Mouse (Mus musculus) neural tube, embryonic 11.5 days (tissue): ENCODE data around the gene Cers1. TPM values are rescaled to one million over a fixed set of nuclear protein-coding genes. Genes with fewer than 3 reads are reported as not detected.

ENCODE experiments used
- ATAC-seq: fragments of 200-750 bp; cut with Nextera tagmentation; 2 replicates; pipeline ENCODE4 v1.8.0; 2017; ENCODE audit warnings: moderate number of reproducible peaks, mild to moderate bottlenecking, moderate TSS enrichment, moderate library complexity; ENCODE audit not compliant: insufficient read depth, low FRiP score, low TSS enrichment
- DNase-seq: peaks from one replicate; pipeline ENCODE4 v3.0.0-alpha.2; 2015; ENCODE audit warnings: low spot score
- H3K27ac ChIP-seq: fragments of 300-500 bp; sonication (generic); 2 replicates; pipeline ENCODE4 v1.5.1; 2014; ENCODE audit warnings: low read depth, mild to moderate bottlenecking, low read length
- H3K27me3 ChIP-seq: fragments of 300-500 bp; sonication (generic); 2 replicates; pipeline ENCODE4 v1.6.1; 2014; ENCODE audit warnings: mild to moderate bottlenecking, low read length, mixed read lengths; ENCODE audit not compliant: control insufficient read depth, insufficient read depth
- H3K36me3 ChIP-seq: fragments of 300-500 bp; sonication (generic); 2 replicates; pipeline ENCODE4 v1.6.1; 2014; ENCODE audit warnings: mild to moderate bottlenecking, low read length, moderate library complexity, mixed read lengths; ENCODE audit not compliant: control insufficient read depth, insufficient read depth
- H3K4me1 ChIP-seq: fragments of 300-500 bp; sonication (generic); 2 replicates; pipeline ENCODE4 v1.6.1; 2014; ENCODE audit warnings: low read length, mixed read lengths; ENCODE audit not compliant: control insufficient read depth, insufficient read depth
- H3K4me2 ChIP-seq: fragments of 300-500 bp; sonication (generic); 2 replicates; pipeline ENCODE4 v1.6.1; 2014; ENCODE audit warnings: low read depth, mild to moderate bottlenecking, moderate library complexity
- H3K4me3 ChIP-seq: fragments of 300-500 bp; sonication (generic); 2 replicates; pipeline ENCODE4 v1.5.1; 2014; ENCODE audit warnings: low read depth, low read length
- H3K9ac ChIP-seq: fragments of 300-500 bp; sonication (generic); 2 replicates; pipeline ENCODE4 v1.6.1; 2014; ENCODE audit warnings: mild to moderate bottlenecking, low read length
- H3K9me3 ChIP-seq: fragments of 300-500 bp; sonication (generic); 2 replicates; pipeline ENCODE4 v1.6.1; 2016; ENCODE audit warnings: low read length; ENCODE audit not compliant: control insufficient read depth
- WGBS: fragments of 180-500 bp; shearing (Covaris S2); extraction: QIAGEN DNeasy Blood & Tissue Kit; methylation state at CpG from one replicate; pipeline ENCODE4 v1.1.7; 2014; 5-methylcytosine and 5-hydroxymethylcytosine counted together
- polyA plus RNA-seq: library from polyadenylated mRNA; unstranded; fragments of >200 nt; fragmentation: Nextera tagmentation; extraction: Ambion mirVana; gene quantifications from 2 replicates; pipeline ENCODE4 v1.2.1, GENCODE M21; 2014

The Cers1 gene
- polyA plus RNA-seq, 1 experiment from 2014 or later, result 6.8 TPM

- no peak overlapping the region for H3K4me3 ChIP-seq
- H3K9ac ChIP-seq, result no peak overlapping the region
- ATAC-seq (no peak), DNase-seq (no peak)
- H3K4me2 ChIP-seq, result no peak overlapping the region
- H3K36me3 ChIP-seq, result peaks cover 33% of the 10 kb centered on the region
- no peaks in the 10 kb centered on the region for H3K4me1 ChIP-seq
- 91% methylated on average over 7 of the region's 7 CpGs for WGBS
- no peaks in the 10 kb centered on the region for H3K9me3 ChIP-seq
- H3K27ac ChIP-seq, result no peak overlapping the region
- no peaks in the 10 kb centered on the region for H3K27me3 ChIP-seq
Observed at GRCm38 (mm10) chr8:70340659-70341058, 25.1 kb downstream of the Cers1 start.

DNA sequence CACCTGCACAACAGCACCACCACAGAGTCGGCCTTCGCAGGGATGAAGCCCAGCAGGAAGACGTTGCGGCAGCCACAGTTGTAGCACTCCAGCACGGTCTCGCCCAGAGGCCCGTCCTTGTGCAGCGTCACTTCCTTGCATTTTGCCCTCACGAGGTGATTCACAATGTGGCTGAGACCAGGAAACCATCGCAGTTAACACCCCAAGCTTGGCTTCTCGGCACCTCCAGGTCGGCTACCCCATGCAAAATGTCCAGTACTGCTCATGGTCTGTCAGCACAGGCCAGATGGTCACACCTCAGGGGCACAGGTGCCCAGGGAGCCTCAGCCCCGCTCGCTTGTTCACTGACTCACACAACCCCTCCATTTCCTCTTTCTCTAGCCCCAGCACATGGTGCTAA lies 26.4 kb downstream of the Cers1 start:
- DNase-seq (no peak), ATAC-seq (no peak)
- Histone ChIP-seq H3K27ac (no peak overlapping the region), H3K36me3 (peaks cover 30% of the 10 kb centered on the region), H3K9me3 (no peaks in the 10 kb centered on the region), H3K4me3 (no peak overlapping the region), H3K4me2 (no peak overlapping the region), H3K27me3 (no peaks in the 10 kb centered on the region), H3K9ac (no peak overlapping the region), H3K4me1 (no peaks in the 10 kb centered on the region)
- 89% methylated on average over 14 of the region's 14 CpGs for WGBS

GRCm38 (mm10) chr8:70343076-70343475 lies 27.5 kb downstream of the Cers1 start:
- H3K27ac ChIP-seq, result no peak overlapping the region
- ATAC-seq (no peak), DNase-seq (no peak)
- H3K4me3 ChIP-seq, result no peak overlapping the region
- H3K4me1 ChIP-seq, result no peaks in the 10 kb centered on the region
- H3K9me3 ChIP-seq, result no peaks in the 10 kb centered on the region
- no peak overlapping the region for H3K9ac ChIP-seq
- H3K4me2 ChIP-seq, result no peak overlapping the region
- H3K27me3 ChIP-seq, result no peaks in the 10 kb centered on the region
- WGBS, result 63% methylated on average over 7 of the region's 7 CpGs
- H3K36me3 ChIP-seq, result peaks cover 21% of the 10 kb centered on the region

GRCm38 (mm10) chr8:70343696-70344095 lies 28.1 kb downstream of the Cers1 start:
- H3K9ac ChIP-seq, result no peak overlapping the region
- WGBS, result 57% methylated on average over 6 of the region's 6 CpGs
- no peaks in the 10 kb centered on the region for H3K4me1 ChIP-seq
- DNase-seq (no peak), ATAC-seq (no peak)
- H3K27me3 ChIP-seq, result no peaks in the 10 kb centered on the region
- H3K4me3 ChIP-seq, result no peak overlapping the region
- H3K9me3 ChIP-seq, result no peaks in the 10 kb centered on the region
- H3K36me3 ChIP-seq, result peaks cover 19% of the 10 kb centered on the region
- no peak overlapping the region for H3K4me2 ChIP-seq
- no peak overlapping the region for H3K27ac ChIP-seq

DNA sequence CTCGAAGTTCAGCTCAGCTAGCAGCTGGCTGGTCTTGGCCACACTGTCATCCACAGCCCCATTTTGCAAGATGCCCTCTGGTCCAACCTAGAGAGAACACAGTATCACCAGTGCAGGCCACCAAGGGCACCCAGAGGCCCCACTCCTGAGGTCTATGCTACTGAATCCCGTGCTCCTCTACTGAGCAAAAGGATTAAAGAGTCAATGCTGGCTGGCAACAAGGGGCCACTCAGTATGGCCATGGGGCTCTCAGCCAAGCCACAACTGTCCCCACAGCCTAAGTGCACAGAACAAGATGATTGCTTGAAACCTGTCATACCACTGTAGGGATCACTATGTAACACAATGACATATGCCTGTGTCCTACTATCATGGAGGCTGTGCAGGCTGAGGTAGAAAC lies 28.7 kb downstream of the Cers1 start:
- Histone ChIP-seq H3K36me3 (peaks cover 16% of the 10 kb centered on the region), H3K4me3 (no peak overlapping the region), H3K9ac (no peak overlapping the region), H3K4me1 (no peaks in the 10 kb centered on the region), H3K9me3 (no peaks in the 10 kb centered on the region), H3K27me3 (no peaks in the 10 kb centered on the region), H3K27ac (no peak overlapping the region), H3K4me2 (no peak overlapping the region)
- DNase-seq (no peak), ATAC-seq (no peak)
- 94% methylated on average over 2 of the region's 2 CpGs for WGBS

GRCm38 (mm10) chr8:70347443-70347842 lies 31.9 kb downstream of the Cers1 start:
- ATAC-seq (no peak), DNase-seq (no peak)
- Histone ChIP-seq H3K9me3 (no peaks in the 10 kb centered on the region), H3K4me3 (no peak overlapping the region), H3K27me3 (no peaks in the 10 kb centered on the region), H3K4me2 (no peak overlapping the region), H3K4me1 (peaks cover 20% of the 10 kb centered on the region), H3K27ac (no peak overlapping the region), H3K9ac (no peak overlapping the region), H3K36me3 (peaks cover 9% of the 10 kb centered on the region)
- 93% methylated on average over 4 of the region's 4 CpGs for WGBS

DNA sequence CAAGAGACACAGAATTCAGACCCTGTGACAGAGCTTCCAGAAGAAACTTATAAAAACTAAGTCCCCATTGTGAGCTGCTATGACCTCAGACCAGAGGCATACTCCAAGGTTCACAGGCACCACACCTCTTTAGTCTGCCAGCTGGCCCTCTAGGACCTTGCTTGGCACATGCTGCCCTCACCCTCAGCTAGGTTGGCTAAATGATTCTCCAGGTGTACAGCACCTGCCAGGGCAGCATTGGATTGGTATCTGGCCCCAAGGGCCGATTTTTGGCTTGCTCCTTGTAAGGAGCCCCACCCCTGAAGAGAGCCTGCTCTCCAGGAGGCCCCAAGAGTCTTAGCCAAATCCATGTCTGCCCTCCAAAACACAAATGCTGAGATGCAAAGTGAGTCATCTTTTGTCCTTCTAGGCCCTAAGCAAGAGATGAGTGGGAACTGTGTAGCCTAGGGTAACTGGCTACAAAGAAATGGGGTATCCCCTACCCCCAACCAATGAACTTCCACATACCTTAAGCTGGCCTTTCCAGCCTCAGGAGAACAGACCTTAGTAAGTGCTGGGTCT lies 32.4 kb downstream of the Cers1 start:
- no peak overlapping the region for H3K9ac ChIP-seq

GRCm38 (mm10) chr8:70351035-70351999 lies 35.7 kb downstream of the Cers1 start:
- DNase-seq (no peak), ATAC-seq (no peak)
- no peaks in the 10 kb centered on the region for H3K9me3 ChIP-seq
- peaks cover 2% of the 10 kb centered on the region; the same call in 1 of the 2 replicates for H3K36me3 ChIP-seq
- peak overlapping the region; percentile 94 for H3K9ac ChIP-seq
- H3K27me3 ChIP-seq, result no peaks in the 10 kb centered on the region
- peak overlapping the region; percentile 95 for H3K4me2 ChIP-seq
- peak overlapping the region; percentile 93 for H3K4me3 ChIP-seq
- peaks cover 20% of the 10 kb centered on the region for H3K4me1 ChIP-seq
- 64% methylated on average over 15 of the region's 15 CpGs for WGBS
- no peak overlapping the region for H3K27ac ChIP-seq

More for the DNA sequence above, 32.4 kb downstream of the Cers1 start:
- peaks cover 9% of the 10 kb centered on the region for H3K36me3 ChIP-seq
- H3K4me3 ChIP-seq, result no peak overlapping the region
- peaks cover 20% of the 10 kb centered on the region for H3K4me1 ChIP-seq
- no peak for DNase-seq
- no peaks in the 10 kb centered on the region for H3K27me3 ChIP-seq
- 76% methylated on average over 1 of the region's 1 CpGs for WGBS
- ATAC-seq, result no peak
- no peak overlapping the region for H3K27ac ChIP-seq
- H3K9me3 ChIP-seq, result no peaks in the 10 kb centered on the region
- no peak overlapping the region for H3K4me2 ChIP-seq

- 29% methylated on average over 3 of the region's 3 CpGs for WGBS
Observed at GRCm38 (mm10) chr8:70352000-70352384, 36.4 kb downstream of the Cers1 start.

More at GRCm38 (mm10) chr8:70352000-70352384, 36.4 kb downstream of the Cers1 start:
- Histone ChIP-seq H3K4me1 (peaks cover 20% of the 10 kb centered on the region), H3K27ac (no peak overlapping the region), H3K36me3 (no peaks in the 10 kb centered on the region), H3K4me2 (peak overlapping the region; percentile 95), H3K9ac (peak overlapping the region; percentile 94), H3K27me3 (no peaks in the 10 kb centered on the region), H3K4me3 (peak overlapping the region; percentile 93), H3K9me3 (no peaks in the 10 kb centered on the region)
- ATAC-seq (no peak), DNase-seq (no peak)
